In the genomic region with DNA sequence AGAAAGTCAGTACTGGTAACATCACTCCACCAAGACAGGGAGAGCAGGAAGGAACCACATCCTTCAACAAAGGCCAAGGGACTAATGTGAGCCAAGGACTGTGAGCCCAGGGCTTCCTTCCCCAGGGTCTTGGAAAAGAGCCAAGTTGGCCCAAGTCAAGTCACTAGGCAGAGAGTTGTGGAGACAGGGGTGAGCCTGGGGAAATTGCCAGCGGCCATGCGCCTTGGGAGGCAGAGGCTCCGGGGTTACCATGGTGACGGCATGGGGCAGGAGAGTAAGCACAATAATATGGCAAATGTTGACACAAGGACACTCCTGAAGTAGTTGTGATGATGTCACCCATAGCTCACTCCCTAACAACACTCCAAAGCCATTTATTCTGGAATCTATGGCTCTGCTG, we compare ENCODE assay signal across 10 mouse cellular contexts. TPM values are rescaled to one million over a fixed set of nuclear protein-coding genes. Genes with fewer than 3 reads are reported as not detected.
DNase-seq lines count a peak whose midpoint lies in the region; ATAC-seq and TF ChIP-seq lines count a peak whose summit lies in the region.
"Had no signal": no experiment of that assay in that cellular context is flagged by ENCODE, and none has a peak within 500 bp of the region (broad histone marks: within the 10 kb centered on the region; RNA-seq: fewer than 3 reads in every experiment).

No protein-coding gene starts in this region.

- H3K4me2 ChIP-seq in hindbrain, embryonic 11.5 days (replicated peaks; ENCODE audit: low read depth, low read length), result no peak overlapping the region
- H3K4me2 ChIP-seq in lung, embryonic 14.5 days, result no peak overlapping the region
- H3K4me2 ChIP-seq: liver, embryonic 13.5 days had no signal

- no peak overlapping the region for H3K27ac ChIP-seq in hindbrain, embryonic 11.5 days (ENCODE audit: low read depth, low read length)
- no peak overlapping the region for H3K27ac ChIP-seq in hindbrain, embryonic 10.5 days
- no peak overlapping the region for H3K27ac ChIP-seq in lung, embryonic 14.5 days (ENCODE audit: low read depth)
- H3K27ac ChIP-seq: liver, embryonic 13.5 days had no signal

- 71% methylated on average over 4 of the region's 4 CpGs for WGBS in hindbrain, embryonic 11.5 days
- 88% methylated on average over 4 of the region's 4 CpGs for WGBS in hindbrain, embryonic 10.5 days
- WGBS in lung, embryonic 14.5 days, result 66% methylated on average over 4 of the region's 4 CpGs

- no peaks in the 10 kb centered on the region for H3K9me3 ChIP-seq in hindbrain, embryonic 11.5 days (ENCODE audit: control insufficient read depth, low read length)
- H3K9me3 ChIP-seq in hindbrain, embryonic 10.5 days, result no peaks in the 10 kb centered on the region
- H3K9me3 ChIP-seq in lung, embryonic 14.5 days (ENCODE audit: low read depth, low read length), result no peaks in the 10 kb centered on the region
- H3K9me3 ChIP-seq: liver, embryonic 13.5 days had no signal

- H3K9ac ChIP-seq in hindbrain, embryonic 11.5 days (ENCODE audit: low read depth, low read length), result no peak overlapping the region
- no peak overlapping the region for H3K9ac ChIP-seq in lung, embryonic 14.5 days
- H3K9ac ChIP-seq: liver, embryonic 13.5 days had no signal

- H3K4me1 ChIP-seq in hindbrain, embryonic 11.5 days (replicated peaks; ENCODE audit: control insufficient read depth, insufficient read depth, low read length), result no peaks in the 10 kb centered on the region
- no peaks in the 10 kb centered on the region for H3K4me1 ChIP-seq in hindbrain, embryonic 10.5 days (replicated peaks)
- no peaks in the 10 kb centered on the region for H3K4me1 ChIP-seq in lung, embryonic 14.5 days (ENCODE audit: insufficient read depth)
- H3K4me1 ChIP-seq: liver, embryonic 13.5 days had no signal

- no peaks in the 10 kb centered on the region for H3K36me3 ChIP-seq in hindbrain, embryonic 11.5 days (ENCODE audit: control insufficient read depth, insufficient read depth, low read length)
- no peaks in the 10 kb centered on the region for H3K36me3 ChIP-seq in hindbrain, embryonic 10.5 days
- no peaks in the 10 kb centered on the region for H3K36me3 ChIP-seq in lung, embryonic 14.5 days (ENCODE audit: insufficient read depth)
- H3K36me3 ChIP-seq: liver, embryonic 13.5 days had no signal

- H3K4me3 ChIP-seq in hindbrain, embryonic 11.5 days (ENCODE audit: low read depth, low read length), result no peak overlapping the region
- no peak overlapping the region for H3K4me3 ChIP-seq in hindbrain, embryonic 10.5 days
- no peak overlapping the region for H3K4me3 ChIP-seq in lung, embryonic 14.5 days (ENCODE audit: low read depth, low read length)
- H3K4me3 ChIP-seq: liver, embryonic 13.5 days had no signal

- no peaks in the 10 kb centered on the region for H3K27me3 ChIP-seq in hindbrain, embryonic 11.5 days (ENCODE audit: control insufficient read depth, insufficient read depth, low read length)
- no peaks in the 10 kb centered on the region for H3K27me3 ChIP-seq in hindbrain, embryonic 10.5 days (ENCODE audit: insufficient read depth, poor library complexity, severe bottlenecking)
- H3K27me3 ChIP-seq in lung, embryonic 14.5 days (ENCODE audit: insufficient read depth, low read length), result no peaks in the 10 kb centered on the region
- H3K27me3 ChIP-seq: liver, embryonic 13.5 days had no signal

- no peak for TF ChIP-seq CTCF in lung, embryonic 14.5 days (IDR thresholded peaks at IDR 0.05; ENCODE audit: low read depth)

- ATAC-seq in hindbrain, embryonic 11.5 days (ENCODE audit: low FRiP score), result 0 out of 2 replicates have a peak, but pooled peaks have one; percentile 35
- ATAC-seq in lung, embryonic 14.5 days (ENCODE audit: insufficient read depth), result peak; percentile 91

- DNase-seq in hindbrain, embryonic 11.5 days (ENCODE audit: low spot score), result peak; percentile 9
- no peak for DNase-seq in hindbrain, embryonic 10.5 days (ENCODE audit: low spot score)
- DNase-seq in adrenal gland, postnatal 10 days, result peak; percentile 77
- peak; percentile 42 to 54 for DNase-seq in cerebellum, postnatal 36 days
- DNase-seq in lung, embryonic 14.5 days, result peak; percentile 63
- DNase-seq in right cerebral cortex, postnatal 14 days, result peak; percentile 18
- DNase-seq in spleen, adult 12 weeks (ENCODE audit: low spot score), result no peak
- no peak for DNase-seq in B cell, adult 2 months
- DNase-seq: liver, embryonic 13.5 days had no signal

RNA-seq across cellular contexts. Expression of a gene that starts 21.4 kb away (rescaled TPM):
- polyA plus RNA-seq in hindbrain, embryonic 11.5 days (2014; fragmentation: Nextera tagmentation; extraction: Ambion mirVana), result 0.68 and 1.2 TPM in 2 replicates
- polyA plus RNA-seq in hindbrain, embryonic 10.5 days (2016; fragmentation: Nextera tagmentation; extraction: Ambion mirVana), result 0.56 and 0.77 TPM in 2 replicates
- total RNA-seq in adrenal gland, postnatal 10 days (2021), result 1 to 10 TPM; 2.7 to 3.2 TPM
- polyA plus RNA-seq in lung, embryonic 14.5 days (2014; fragmentation: Nextera tagmentation; extraction: Ambion mirVana), result 1.1 and 1.2 TPM in 2 replicates
- total RNA-seq: MEL had no signal

Comparison
In these comparisons a context has a peak if more than half of its experiments do, and no peak if none do; other contexts are left out.
1. DNase-seq: peak in hindbrain, embryonic 11.5 days (single experiment), adrenal gland, postnatal 10 days (single experiment), cerebellum, postnatal 36 days (2 of 2), lung, embryonic 14.5 days (single experiment) and right cerebral cortex, postnatal 14 days (single experiment); none in hindbrain, embryonic 10.5 days (single experiment), spleen, adult 12 weeks (single experiment) and B cell, adult 2 months (0 of 2).